Mouse (Mus musculus) hindbrain, postnatal 0 days (tissue): ENCODE results near the gene Tnip2. TPM values are rescaled to one million over a fixed set of nuclear protein-coding genes. Genes with fewer than 3 reads are reported as not detected.

Experiments used
- ATAC-seq: fragments of 200-750 bp; cut with Nextera tagmentation; 2 replicates; pipeline ENCODE4 v1.8.0; 2017; ENCODE audit warnings: mild to moderate bottlenecking, moderate TSS enrichment, moderate library complexity
- DNase-seq: peaks from one replicate; pipeline ENCODE4 v3.0.0-alpha.2; 2015; ENCODE audit warnings: low spot score
- H3K27ac ChIP-seq: fragments of 300-500 bp; sonication (generic); 2 replicates; pipeline ENCODE4 v1.5.1; 2014; ENCODE audit warnings: mild to moderate bottlenecking
- H3K27me3 ChIP-seq: fragments of 300-500 bp; sonication (generic); 2 replicates; pipeline ENCODE4 v1.6.1; 2014; ENCODE audit warnings: low read length, mixed read lengths; ENCODE audit not compliant: insufficient read depth
- H3K36me3 ChIP-seq: fragments of 300-500 bp; sonication (generic); 2 replicates; pipeline ENCODE4 v1.6.1; 2014; ENCODE audit warnings: low read length, mixed read lengths; ENCODE audit not compliant: insufficient read depth
- H3K4me1 ChIP-seq: fragments of 300-500 bp; sonication (generic); 2 replicates; pipeline ENCODE4 v1.6.1; 2014; ENCODE audit warnings: antibody characterized with exemption, low read length, mixed read lengths; ENCODE audit not compliant: insufficient read depth
- H3K4me2 ChIP-seq: fragments of 300-500 bp; sonication (generic); 2 replicates; pipeline ENCODE4 v1.6.1; 2014; ENCODE audit warnings: low read depth, mild to moderate bottlenecking, low read length, moderate library complexity, mixed read lengths
- H3K4me3 ChIP-seq: fragments of 300-500 bp; sonication (generic); 2 replicates; pipeline ENCODE4 v1.5.1; 2014; ENCODE audit warnings: low read length
- H3K9ac ChIP-seq: fragments of 300-500 bp; sonication (generic); replicated peaks from 2 replicates; pipeline ENCODE4 v1.6.1; 2014; ENCODE audit warnings: mild to moderate bottlenecking, low read length, moderate library complexity, mixed read lengths
- H3K9me3 ChIP-seq: fragments of 300-500 bp; sonication (generic); 2 replicates; pipeline ENCODE4 v1.6.1; 2016; ENCODE audit warnings: low read length, mixed read lengths
- CTCF ChIP-seq: IDR thresholded peaks from 2 replicates; pipeline ENCODE4 v1.5.1; 2016; ENCODE audit warnings: antibody characterized with exemption, control low read depth, low read depth
- WGBS: fragments of 180-500 bp; shearing (Covaris S2); extraction: QIAGEN DNeasy Blood & Tissue Kit; methylation state at CpG from one replicate; pipeline ENCODE4 v1.1.7; 2014; 5-methylcytosine and 5-hydroxymethylcytosine counted together
- polyA plus RNA-seq: library from polyadenylated mRNA; unstranded; fragments of >200 nt; fragmentation: Nextera tagmentation; extraction: Ambion mirVana; gene quantifications from 2 replicates; pipeline ENCODE4 v1.2.1, GENCODE M21; 2015
- total RNA-seq: library from RNA; depleted of rRNA; stranded (reverse); fragments of >200 nt; gene quantifications from 2 replicates; pipeline ENCODE4 v1.2.3, GENCODE M21; 2014

The Tnip2 gene
- total and polyA plus RNA-seq, 2 experiments from 2014 or later: 12.8 to 14.5 TPM

GRCm38 (mm10) chr5:34543114-34543513 lies 29.3 kb upstream of the Tnip2 start:
- Histone ChIP-seq H3K9ac (no peak overlapping the region), H3K4me1 (no peaks in the 10 kb centered on the region), H3K4me2 (no peak overlapping the region), H3K4me3 (no peak overlapping the region), H3K27me3 (no peaks in the 10 kb centered on the region), H3K27ac (no peak overlapping the region), H3K36me3 (no peaks in the 10 kb centered on the region), H3K9me3 (no peaks in the 10 kb centered on the region)
- no peak for DNase-seq
- ATAC-seq: no peak
- WGBS: 70% methylated on average over 4 of the region's 4 CpGs
- TF ChIP-seq CTCF: no peak

- H3K36me3 ChIP-seq: no peaks in the 10 kb centered on the region
- H3K4me2 ChIP-seq: no peak overlapping the region
- 60% methylated on average over 1 of the region's 1 CpGs for WGBS
- no peaks in the 10 kb centered on the region for H3K9me3 ChIP-seq
- DNase-seq (no peak), ATAC-seq (no peak)
- no peak overlapping the region for H3K4me3 ChIP-seq
- no peak overlapping the region for H3K27ac ChIP-seq
- no peaks in the 10 kb centered on the region for H3K27me3 ChIP-seq
- TF ChIP-seq CTCF: no peak
- no peak overlapping the region for H3K9ac ChIP-seq
- no peaks in the 10 kb centered on the region for H3K4me1 ChIP-seq
Observed at GRCm38 (mm10) chr5:34542166-34542565, 28.4 kb upstream of the Tnip2 start.

GRCm38 (mm10) chr5:34539121-34539520 lies 25.3 kb upstream of the Tnip2 start:
- 96% methylated on average over 2 of the region's 2 CpGs for WGBS

DNA sequence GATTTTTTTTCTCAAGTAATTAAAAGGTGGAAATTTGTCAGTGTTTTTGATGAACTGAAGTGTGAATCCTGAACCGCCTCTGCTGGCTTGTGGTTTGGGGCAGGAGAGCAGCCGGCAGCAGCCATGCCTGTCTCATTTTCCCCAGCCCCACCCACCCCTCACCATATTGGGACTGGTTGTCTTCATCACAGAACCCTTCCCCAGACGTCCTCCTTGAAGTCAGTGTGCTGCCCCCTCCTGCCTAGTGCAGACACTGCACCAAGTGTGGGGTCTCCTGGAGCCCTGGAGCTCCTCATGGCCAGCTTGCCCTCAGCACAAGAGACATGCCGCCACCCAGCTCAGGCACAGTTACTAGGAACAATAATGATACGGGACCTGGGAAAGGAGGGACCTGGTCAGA lies 24.7 kb upstream of the Tnip2 start:
- no peak for ATAC-seq
- H3K4me2 ChIP-seq: no peak overlapping the region
- peak; percentile 41 for TF ChIP-seq CTCF
- no peaks in the 10 kb centered on the region for H3K4me1 ChIP-seq
- H3K4me3 ChIP-seq: no peak overlapping the region
- no peaks in the 10 kb centered on the region for H3K9me3 ChIP-seq
- H3K27ac ChIP-seq: no peak overlapping the region
- no peaks in the 10 kb centered on the region for H3K36me3 ChIP-seq
- WGBS: 41% methylated on average over 5 of the region's 5 CpGs
- no peaks in the 10 kb centered on the region for H3K27me3 ChIP-seq
- H3K9ac ChIP-seq: no peak overlapping the region
- peak; percentile 5 for DNase-seq

More at GRCm38 (mm10) chr5:34539121-34539520, 25.3 kb upstream of the Tnip2 start:
- Histone ChIP-seq H3K36me3 (no peaks in the 10 kb centered on the region), H3K4me2 (no peak overlapping the region), H3K27me3 (no peaks in the 10 kb centered on the region), H3K27ac (no peak overlapping the region), H3K9ac (no peak overlapping the region), H3K4me3 (no peak overlapping the region), H3K9me3 (no peaks in the 10 kb centered on the region), H3K4me1 (no peaks in the 10 kb centered on the region)
- ATAC-seq (no peak), DNase-seq (no peak)
- no peak for TF ChIP-seq CTCF

- Histone ChIP-seq H3K4me1 (no peaks in the 10 kb centered on the region), H3K9ac (no peak overlapping the region)
- no peak for DNase-seq
Observed at GRCm38 (mm10) chr5:34538079-34538478, 24.3 kb upstream of the Tnip2 start.

GRCm38 (mm10) chr5:34535831-34536230 lies 22.0 kb upstream of the Tnip2 start:
- no peak overlapping the region for H3K4me2 ChIP-seq
- DNase-seq (no peak), ATAC-seq (no peak)
- H3K4me3 ChIP-seq: no peak overlapping the region
- no peaks in the 10 kb centered on the region for H3K4me1 ChIP-seq
- no peak overlapping the region for H3K27ac ChIP-seq
- no peak overlapping the region for H3K9ac ChIP-seq
- no peaks in the 10 kb centered on the region for H3K9me3 ChIP-seq
- WGBS: 84% methylated on average over 7 of the region's 7 CpGs
- H3K36me3 ChIP-seq: no peaks in the 10 kb centered on the region
- TF ChIP-seq CTCF: no peak
- no peaks in the 10 kb centered on the region for H3K27me3 ChIP-seq

More at GRCm38 (mm10) chr5:34538079-34538478, 24.3 kb upstream of the Tnip2 start:
- no peak for TF ChIP-seq CTCF
- H3K27me3 ChIP-seq: no peaks in the 10 kb centered on the region
- WGBS: 79% methylated on average over 7 of the region's 7 CpGs
- no peak overlapping the region for H3K4me2 ChIP-seq
- H3K4me3 ChIP-seq: no peak overlapping the region
- no peaks in the 10 kb centered on the region for H3K9me3 ChIP-seq
- H3K27ac ChIP-seq: no peak overlapping the region
- H3K36me3 ChIP-seq: no peaks in the 10 kb centered on the region
- no peak for ATAC-seq

DNA sequence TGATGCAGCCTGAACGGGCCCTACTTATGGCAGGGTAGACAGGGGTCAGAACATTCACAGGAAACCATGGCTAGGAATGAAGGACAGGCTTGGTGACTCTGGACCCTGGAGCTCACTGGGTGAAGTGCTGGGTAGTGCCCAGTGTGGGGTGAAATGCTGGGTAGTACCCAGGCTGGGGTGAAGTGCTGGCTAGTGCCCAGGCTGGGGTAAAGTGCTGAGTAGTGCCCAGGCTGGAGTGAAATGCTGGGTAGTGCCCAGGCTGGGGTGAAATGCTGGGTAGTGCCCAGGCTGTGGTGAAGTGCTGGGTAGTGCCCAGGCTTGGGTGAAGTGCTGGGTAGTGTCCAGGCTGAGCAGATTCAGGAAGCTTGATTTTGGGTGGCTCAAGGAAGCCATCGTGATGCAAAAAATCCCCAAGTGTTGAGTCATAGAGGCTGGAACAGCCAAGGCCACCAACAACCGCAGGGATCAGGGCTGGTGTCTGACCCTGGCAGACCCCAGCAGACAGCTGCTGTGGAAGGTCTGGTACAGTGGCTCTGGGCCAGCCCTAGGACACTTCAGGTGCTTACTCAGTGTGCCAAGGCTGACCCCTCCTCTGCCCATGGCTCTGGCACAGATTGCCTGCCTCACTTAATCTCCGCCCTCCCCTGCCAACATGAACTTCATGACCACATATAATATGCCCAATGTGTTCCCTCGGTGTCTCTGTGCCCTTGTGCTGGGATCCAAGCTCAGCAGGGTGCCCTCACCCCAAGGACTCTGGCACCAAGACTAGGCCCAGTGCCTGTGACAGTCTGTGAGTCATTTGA lies 21.2 kb upstream of the Tnip2 start:
- no peaks in the 10 kb centered on the region for H3K9me3 ChIP-seq
- ATAC-seq (peak; percentile 21; the same call in 1 of the 2 replicates), DNase-seq (no peak)
- TF ChIP-seq CTCF: no peak
- H3K4me3 ChIP-seq: no peak overlapping the region
- H3K27me3 ChIP-seq: no peaks in the 10 kb centered on the region
- H3K27ac ChIP-seq: no peak overlapping the region
- no peak overlapping the region for H3K9ac ChIP-seq
- no peaks in the 10 kb centered on the region for H3K4me1 ChIP-seq
- H3K4me2 ChIP-seq: no peak overlapping the region
- no peaks in the 10 kb centered on the region for H3K36me3 ChIP-seq
- WGBS: 65% methylated on average over 5 of the region's 5 CpGs
